Mouse (Mus musculus): ENCODE data around the gene Slc4a2.
"Not testable (repeated sequence)": the region's sequence is repeated elsewhere in the genome, so short reads cannot be mapped to it uniquely, and the experiment has no call there.

The Slc4a2 gene

DNA sequence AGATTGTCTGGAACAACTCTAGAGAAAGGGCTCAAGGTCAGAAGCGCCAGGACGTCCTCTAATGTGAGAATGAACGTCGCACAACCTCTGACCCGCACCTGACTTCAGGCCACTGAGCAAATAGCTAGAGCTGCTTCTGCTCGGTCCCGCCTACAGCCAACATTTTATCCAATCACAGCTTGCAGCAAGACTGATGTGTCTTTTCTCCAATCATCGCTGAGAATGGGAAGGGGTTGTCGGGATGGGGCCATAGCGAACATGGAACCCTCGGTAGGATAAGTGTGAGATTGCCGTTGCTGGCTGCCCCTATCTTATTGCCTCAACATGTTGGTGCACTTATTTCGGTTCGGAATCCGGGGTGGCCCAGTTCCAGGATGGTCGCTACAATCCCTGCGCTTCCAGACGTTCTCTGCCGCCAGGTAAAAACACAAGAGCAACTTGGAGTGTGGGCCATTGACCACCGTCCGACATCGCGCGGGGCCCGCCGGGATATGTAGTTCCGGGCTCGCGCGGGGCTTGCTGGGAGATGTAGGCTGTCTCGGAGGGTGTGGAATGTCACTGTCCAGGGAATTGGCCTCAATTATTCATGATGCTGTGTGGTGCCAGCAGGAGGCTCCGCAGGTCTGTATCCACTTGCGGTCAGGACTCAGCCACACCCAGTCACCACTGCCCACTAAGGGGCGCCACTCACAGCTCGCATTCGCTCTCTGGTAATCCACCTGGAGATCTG, 29.3 kb upstream of the Slc4a2 start:
- peak; percentile 95 to 96 for DNase-seq (ENCODE audit: low spot score in 2 of 2)

DNA sequence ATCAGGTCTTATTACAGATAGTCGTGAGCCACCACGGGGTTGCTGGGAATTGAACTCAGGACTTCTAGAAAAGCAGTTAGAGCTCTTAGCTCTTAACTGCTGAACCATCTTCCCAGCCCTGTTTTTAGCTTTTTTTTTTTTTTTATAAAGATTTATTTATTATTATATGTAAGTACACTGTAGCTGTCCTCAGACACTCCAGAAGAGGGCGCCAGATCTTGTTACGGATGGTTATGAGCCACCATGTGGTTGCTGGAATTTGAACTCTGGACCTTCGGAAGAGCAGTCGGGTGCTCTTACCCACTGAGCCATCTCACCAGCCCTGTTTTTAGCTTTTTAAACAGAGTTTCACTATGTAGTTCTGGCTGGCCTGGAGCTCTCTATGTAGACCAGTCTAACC, 27.4 kb upstream of the Slc4a2 start:
- not testable (repeated sequence) for DNase-seq (ENCODE audit: low spot score in 2 of 2)

DNA sequence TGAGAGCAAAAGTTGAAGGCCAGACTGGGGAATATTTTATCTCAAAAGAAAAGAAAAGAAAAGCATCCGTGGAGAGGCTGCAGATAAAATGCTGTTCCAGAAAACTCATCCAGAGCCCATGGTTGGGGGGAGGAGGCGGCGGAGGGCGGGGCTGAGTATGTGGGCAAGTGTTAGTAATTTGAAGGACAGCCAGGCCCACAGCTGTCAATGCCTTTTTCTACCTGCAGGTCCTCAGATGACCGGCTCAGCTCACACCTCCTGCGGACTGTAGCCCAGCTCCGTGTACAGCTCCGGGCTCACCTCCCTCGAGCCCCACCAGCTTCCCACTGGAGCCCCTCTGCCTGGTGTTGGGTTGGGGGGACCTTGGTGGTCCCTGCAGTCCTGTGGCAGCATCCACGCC, 24.0 kb upstream of the Slc4a2 start:
- DNase-seq (ENCODE audit: low spot score in 2 of 2), result no peak

DNA sequence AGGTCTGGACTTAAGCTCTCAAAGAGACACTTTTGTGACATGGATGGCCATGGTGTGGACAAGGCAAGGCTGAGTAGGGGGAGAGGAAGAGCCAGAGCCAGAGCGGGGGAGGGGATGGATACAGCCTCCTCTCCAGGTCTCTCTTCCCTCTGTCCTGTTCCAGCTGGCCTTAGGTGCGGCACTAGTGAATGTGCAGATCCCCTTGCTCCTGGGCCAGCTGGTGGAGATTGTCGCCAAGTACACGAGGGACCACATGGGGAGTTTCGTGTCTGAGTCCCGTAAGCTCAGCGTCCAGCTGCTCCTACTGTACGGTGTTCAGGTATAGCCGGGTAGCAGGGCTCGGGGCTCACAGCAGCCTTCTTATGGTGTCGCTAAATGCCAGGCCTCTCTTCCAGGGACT, 23.3 kb upstream of the Slc4a2 start:
- no peak for DNase-seq (ENCODE audit: low spot score in 2 of 2)

DNA sequence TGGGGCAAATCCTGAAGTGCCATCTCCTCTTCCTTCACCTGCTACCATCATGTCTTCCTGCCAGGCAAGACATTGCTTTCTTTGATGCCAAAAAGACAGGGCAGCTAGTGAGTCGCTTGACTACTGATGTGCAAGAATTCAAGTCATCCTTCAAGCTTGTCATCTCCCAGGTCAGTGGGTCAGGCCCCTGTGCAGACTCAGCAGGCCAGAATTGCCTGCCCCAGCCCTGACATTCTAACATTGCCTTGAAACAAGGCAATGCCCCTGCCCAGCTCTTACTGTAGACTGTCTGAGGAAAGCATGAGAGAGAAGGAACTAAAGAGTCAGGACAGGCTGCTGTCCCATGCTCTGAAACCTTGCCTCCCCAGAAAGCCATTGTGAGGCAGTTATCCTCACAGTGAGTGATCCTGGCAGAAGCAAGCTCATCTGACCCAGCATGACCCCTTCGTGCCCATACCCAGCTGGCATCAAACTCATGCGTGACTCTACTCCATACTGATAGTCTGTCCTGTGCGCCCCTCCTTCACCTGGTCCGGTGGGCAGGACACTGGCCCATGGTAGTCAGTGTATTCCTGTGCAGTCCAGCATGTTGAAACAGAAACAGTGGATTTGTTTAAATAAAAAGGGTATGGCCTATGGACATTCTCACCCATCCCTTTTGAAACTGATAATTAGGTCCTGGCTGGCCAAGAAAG, 22.6 kb upstream of the Slc4a2 start:
- no peak for DNase-seq (ENCODE audit: low spot score in 2 of 2)

DNA sequence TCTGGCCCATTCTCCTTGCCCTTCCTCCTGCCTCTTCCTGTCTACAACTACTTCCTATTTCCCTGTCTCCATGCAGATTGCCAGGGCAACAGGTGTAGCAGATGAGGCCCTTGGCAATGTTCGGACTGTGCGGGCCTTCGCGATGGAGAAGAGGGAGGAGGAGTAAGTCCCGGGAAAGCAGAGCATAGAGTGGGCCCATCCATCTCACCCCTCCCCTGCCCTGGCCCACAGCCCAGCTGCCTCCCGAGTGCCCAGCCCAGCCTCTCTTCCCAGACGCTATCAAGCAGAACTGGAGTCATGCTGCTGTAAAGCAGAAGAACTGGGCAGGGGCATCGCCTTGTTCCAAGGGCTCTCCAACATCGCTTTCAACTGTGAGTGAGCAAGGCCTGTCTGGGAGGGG, 21.7 kb upstream of the Slc4a2 start:
- DNase-seq (ENCODE audit: low spot score in 2 of 2), result no peak

DNA sequence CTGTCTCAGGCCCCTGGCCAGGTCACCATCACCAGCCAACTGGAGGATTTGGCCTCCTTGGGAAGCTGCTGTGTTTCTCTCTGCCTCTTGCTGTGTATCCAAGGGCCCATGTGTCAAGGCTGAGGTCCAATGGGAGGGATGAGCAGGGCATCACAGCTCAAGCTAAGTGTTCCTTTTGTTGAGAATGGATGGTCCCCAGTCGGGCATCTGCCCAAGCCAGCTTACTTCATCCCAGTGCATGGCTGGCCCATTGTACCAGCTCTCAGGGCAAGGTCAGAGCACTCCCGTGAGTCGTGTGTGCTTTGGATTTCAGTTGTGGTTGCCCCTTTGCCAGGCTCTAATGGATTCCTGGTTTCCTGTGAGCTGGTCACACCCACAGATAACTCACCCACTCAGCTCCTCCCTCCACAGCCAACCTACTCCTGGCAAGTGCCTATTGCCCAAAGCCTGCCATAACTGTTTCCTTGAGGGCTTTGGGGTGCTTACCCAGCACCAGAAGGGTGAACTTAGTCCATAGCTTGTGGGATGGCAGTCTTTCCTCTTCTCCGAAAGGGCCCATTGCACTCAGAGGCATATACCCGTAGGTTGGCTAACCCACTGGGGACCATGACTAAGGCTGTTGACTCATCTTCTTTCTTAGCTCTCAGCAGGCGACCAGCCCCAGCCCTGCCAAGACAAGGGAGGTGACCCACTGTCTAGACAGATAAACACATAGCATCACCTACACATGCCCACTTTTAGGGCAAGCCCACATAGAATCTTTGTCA, 18.9 kb upstream of the Slc4a2 start:
- DNase-seq (ENCODE audit: low spot score in 2 of 2), result no peak

DNA sequence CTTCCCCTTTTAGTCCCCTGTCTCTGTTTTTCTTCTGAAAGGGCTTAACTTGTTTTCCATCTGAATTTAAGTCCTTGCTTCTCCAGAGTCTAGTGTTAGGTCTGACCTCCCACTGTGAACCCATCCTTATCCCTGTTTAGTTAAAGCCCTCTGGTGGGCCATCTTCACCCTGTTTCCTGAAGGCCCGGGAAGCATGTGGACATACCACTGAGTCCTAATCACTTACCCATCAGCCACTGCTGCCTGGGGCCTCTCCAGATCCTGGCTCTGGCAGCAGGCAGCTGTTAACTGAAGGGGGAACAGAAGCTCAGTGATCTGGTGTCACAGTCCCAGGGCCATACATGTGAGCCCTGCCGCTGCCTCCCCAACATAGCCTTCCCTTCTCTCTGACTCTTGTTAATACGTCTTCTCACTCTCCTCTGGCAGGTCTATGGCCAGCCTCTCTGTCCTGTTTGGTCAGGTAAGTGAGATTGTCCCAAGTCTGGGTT, 18.2 kb upstream of the Slc4a2 start:
- DNase-seq (ENCODE audit: low spot score in 2 of 2), result no peak

DNA sequence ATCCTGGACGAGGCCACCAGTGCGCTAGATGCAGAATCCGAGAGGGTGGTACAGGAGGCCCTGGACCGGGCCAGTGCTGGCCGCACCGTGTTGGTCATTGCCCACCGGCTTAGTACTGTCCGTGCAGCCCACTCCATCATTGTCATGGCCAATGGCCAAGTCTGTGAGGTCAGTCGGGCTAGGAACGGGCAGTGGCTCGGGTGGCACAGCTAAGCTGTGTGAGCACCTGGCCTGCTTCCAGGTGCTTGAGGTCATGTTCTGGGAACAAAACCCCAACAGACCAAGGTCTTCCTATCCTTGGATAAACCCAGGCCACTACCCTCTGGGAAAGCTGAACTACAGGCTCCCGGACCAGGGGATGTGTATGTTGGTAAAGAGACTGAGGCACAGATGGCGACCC, 15.0 kb upstream of the Slc4a2 start:
- no peak for DNase-seq (ENCODE audit: low spot score in 2 of 2)

DNA sequence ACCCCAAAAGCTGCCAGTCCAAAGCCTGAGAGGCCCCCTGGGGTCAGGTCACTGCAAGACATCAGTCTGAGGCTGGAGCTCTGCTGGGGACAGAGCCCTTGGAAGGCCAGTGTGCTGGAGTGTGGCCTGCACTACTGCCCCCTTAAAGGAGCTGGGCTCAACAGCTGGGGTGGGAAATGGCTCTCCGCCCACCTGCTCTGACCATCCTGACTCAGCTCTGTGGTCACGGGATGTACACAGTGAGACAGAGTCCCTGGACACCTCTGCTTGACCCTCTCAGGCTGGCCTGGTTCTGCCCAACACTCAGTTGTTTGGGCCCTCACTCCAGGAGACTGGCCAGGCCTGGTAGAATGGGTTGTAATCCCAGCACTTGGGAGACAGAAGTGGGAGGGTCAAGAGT, 14.2 kb upstream of the Slc4a2 start:
- no peak for DNase-seq (ENCODE audit: low spot score in 2 of 2)

DNA sequence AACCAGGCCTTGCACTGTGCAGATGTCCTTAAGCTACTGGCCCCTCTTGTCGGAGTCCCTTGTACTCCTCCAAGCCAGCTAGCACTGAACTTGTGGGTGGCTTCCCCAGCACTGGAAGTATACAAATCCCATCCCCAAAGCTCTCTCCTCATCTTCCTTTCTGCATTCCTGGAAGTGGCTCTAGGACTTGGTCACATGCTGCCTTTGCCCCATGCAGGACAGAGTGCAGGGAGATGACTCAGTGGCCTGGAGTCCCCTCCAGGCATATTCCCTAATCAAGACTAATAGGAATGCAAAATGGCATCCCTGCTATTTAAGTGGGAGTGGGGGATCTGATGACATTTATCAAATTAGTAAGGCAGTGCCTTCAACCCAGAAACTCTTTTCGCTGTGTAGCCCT, 11.6 kb upstream of the Slc4a2 start:
- no peak for DNase-seq (ENCODE audit: low spot score in 2 of 2)

DNA sequence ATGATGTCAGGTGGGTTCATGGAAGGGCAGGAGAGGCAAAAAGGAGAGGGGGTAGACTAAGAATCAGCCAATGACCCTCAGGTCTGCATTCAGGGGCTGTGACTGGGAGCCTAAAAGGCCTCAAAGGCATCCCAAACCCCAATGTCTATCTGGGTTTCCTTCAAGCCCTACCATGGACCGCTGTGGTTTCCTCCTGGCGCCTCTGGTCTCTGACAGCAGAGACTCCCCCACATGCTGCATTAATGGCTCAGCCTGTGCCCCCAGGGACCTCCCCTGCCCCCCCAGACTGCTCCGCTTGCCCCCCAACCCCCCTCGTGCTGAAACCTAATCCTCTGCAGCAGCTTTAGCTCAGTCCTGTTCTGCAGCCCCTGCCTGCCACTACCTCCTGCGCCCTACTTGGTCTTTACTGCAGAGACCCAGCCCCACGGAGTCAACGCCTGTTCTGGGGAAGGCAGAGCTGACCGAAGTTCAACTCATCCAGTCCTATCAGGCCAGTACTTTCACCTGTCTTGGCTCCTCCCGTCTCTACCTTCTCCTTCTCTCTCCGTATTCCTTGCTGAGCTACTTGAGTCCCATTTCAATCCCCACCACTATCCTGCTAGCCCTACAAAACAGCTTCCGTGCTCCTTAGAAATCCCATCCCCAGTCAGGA, 10.5 kb upstream of the Slc4a2 start, which contains the start of gene Asic3:
Gene Asic3 (plus strand): TSS at position 351 of the 652 bp plus-strand sequence.
- no peak for DNase-seq (ENCODE audit: low spot score in 2 of 2)

DNA sequence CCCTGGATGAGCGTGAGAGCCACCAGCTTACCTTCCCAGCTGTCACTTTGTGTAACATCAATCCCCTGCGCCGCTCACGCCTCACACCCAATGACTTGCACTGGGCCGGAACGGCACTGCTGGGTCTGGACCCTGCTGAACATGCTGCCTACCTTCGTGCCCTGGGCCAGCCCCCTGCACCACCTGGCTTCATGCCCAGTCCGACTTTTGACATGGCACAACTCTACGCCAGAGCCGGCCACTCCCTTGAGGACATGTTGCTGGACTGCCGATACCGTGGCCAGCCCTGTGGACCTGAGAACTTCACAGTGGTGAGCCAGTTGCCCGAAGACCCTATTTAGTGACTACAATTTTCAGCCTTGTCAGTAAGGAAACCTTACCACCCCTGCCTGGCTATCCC, 9.7 kb upstream of the Slc4a2 start:
- no peak for DNase-seq (ENCODE audit: low spot score in 2 of 2)

DNA sequence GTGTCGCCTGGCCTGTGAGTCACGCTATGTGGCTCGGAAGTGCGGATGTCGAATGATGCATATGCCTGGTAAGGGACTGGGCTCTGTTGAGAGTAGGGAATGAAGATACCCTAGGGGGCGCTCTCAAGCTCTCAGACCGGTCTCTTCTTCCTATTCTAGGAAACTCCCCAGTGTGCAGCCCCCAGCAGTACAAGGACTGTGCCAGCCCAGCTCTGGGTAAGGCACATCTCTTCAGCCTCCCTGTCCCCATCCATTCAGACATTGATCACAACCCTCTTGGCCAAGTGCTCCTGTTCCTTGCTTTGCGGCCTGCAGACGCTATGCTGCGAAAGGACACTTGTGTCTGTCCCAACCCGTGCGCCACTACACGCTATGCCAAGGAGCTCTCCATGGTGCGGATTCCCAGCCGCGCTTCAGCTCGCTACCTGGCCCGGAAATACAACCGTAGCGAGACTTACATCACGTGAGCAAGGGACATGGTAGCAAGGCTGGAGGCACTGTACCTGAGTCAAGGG, 7.4 kb upstream of the Slc4a2 start:
- DNase-seq (ENCODE audit: low spot score in 2 of 2), result peak; percentile 60 to 62

DNA sequence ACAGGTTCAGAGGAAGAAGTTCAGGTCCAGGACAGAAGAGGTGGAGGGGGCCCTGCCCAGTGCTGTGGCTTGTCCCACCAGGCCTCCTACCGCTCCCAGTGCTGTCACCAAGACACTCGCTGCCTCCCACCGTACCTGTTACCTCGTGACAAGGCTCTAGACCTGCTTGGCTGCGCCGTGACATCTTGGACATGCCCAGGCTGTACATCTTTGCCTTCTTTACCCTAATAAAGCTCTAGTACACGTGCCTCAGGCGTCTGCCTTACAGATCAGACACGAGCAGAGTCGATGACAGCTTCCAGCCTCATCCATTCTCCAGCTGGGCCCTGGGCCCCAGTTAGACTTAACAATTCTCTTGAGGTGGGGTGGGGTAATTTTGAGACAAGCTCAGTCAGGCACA, 6.0 kb upstream of the Slc4a2 start:
- DNase-seq (ENCODE audit: low spot score in 2 of 2), result no peak

DNA sequence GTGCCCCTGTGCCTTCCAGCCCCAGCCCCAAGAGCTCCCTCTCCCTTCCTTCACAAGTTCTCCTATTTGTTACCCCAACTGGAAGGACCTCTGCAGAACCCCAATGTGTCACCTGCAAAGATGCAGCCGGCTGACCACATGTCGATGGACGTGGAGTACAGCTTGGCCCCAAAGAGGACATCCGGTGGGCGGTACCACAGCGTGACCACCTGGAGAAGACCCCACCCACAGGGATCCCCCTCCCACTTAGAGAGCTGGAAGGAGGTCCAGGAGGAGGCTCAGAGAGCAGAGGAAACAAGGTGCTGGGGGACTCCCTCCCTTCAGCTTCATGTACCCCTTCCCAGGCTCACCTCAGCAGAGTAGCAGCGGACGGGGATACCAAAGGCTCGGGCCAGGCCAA, 3.3 kb upstream of the Slc4a2 start:
- no peak for DNase-seq (ENCODE audit: low spot score in 2 of 2)

DNA sequence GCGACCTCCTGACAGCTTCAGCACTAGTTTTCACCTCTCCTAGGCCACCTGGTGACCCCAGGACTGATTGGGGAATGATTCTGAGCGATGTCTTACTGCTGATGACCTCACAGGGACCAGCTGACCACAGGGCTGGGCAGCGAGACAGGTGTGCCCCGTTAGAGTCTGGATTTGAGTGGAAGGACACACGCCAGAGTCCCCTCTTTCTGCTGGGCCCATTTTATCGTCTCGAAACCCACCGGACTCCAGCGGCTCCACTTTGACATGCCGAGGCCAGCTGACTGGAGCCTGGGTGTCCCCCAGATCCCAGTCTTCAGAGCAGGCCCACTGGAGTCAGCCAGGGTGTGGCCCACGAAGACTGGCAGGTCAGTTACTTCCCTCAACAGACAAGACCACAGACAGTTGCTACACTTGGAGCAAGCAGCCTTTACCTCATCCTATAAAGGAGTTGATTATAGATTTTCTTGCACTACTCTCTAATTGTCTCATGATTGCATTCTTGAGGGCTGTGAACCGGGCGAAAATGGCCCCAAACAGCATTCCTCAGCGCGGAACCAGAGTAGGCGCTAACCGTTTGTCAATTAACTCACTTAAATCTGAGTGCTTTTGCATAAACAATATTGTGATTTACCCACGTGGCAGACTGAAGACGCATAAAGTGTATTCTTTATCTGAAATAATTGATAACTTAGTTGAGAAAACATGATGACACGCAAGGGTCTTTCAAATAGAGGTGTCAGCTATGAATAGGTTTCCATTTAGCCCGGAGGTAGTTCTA, 556 bp downstream of the Slc4a2 start:
- DNase-seq (ENCODE audit: low spot score in 2 of 2), result peak; percentile 22 to 43

DNA sequence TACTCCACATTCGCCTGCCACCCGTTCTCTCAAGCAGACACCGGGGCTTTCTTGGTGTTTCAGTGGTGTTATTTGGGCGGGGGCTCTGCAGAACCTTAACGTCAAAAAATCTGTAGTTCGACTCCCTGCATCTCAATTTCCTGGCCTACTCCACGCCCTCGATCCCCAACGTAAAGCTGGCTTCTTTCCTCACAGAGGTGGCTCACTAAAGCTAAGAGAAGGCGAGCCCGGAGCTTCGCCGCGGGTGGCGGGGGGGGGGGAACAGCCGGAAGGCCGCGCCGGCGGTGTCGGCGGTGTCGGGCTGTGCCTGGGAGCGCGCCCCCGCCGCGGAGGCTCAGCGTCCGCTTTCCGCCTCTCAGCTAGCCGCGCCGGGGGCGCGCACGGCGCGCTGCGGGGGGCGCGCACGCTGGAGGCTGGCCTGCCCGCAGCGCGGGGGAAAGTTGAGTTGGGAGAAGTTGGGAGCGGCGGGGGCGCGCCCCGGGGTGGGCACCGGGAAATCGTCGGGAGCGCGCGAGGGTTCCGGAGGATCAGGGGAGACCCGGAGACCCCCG, 1.3 kb downstream of the Slc4a2 start:
- DNase-seq (ENCODE audit: low spot score in 2 of 2), result peak; percentile 80 to 84

DNA sequence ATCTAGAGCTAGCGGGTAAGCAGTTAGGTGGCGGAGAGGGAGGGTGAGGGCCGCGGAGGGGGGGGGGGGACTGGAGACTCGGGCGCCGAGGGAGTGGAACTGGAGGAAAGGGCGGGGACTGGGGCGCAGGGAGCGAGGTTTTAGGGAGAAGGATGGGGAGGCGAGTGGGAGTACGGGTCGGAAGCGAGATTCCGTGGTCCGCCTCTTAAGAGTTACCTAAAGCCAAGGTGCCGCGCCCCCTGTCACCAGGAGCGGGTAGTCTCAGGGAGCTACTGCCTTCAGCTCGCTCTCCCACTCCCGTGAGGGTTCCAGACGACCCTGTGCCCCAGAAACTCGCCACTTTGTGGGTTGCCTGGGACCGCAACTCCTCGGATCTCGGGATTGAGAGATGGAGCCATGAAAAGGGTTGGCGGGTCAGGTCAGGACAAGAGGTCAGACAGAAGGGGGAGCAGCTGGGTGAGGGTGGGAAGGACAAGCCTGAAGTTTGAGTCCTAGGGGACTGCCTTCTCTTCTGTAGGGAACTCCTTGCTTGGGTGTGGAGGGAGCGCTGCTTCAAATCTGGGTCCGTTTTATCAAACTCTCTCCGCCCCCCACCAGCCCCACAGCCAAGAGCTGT, 1.9 kb downstream of the Slc4a2 start:
- peak; percentile 52 to 64 for DNase-seq (ENCODE audit: low spot score in 2 of 2)

DNA sequence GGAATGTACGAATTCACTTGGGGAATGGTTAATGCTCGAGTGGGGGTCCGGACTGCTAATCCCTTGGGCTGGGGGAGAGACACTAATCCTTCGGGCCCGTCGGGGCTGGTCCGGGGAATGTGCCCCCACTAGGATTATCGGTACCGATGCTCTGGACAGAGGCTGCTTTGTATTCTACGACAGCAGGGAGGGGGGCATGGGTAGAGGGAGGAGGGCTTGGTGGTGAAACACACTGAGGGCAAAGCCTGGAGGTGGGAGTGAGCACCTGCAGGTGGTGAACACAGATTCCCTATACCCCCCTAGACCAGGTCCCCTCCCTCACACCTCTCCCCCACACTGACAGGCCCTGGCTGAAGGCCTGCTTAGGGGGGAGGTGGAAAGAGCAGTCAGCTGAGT, 2.4 kb downstream of the Slc4a2 start:
- no peak for DNase-seq (ENCODE audit: low spot score in 2 of 2)
